Mouse (Mus musculus) urinary bladder, postnatal 36 days (tissue): ENCODE data around the gene Pdlim7.

Source experiments
- DNase-seq, 2 experiments: peaks; one replicate each; pipeline ENCODE4 v3.0.0; 2022; ENCODE audit warnings: low spot score in 2 of 2, mixed read lengths in 1 of 2

The Pdlim7 gene

DNA sequence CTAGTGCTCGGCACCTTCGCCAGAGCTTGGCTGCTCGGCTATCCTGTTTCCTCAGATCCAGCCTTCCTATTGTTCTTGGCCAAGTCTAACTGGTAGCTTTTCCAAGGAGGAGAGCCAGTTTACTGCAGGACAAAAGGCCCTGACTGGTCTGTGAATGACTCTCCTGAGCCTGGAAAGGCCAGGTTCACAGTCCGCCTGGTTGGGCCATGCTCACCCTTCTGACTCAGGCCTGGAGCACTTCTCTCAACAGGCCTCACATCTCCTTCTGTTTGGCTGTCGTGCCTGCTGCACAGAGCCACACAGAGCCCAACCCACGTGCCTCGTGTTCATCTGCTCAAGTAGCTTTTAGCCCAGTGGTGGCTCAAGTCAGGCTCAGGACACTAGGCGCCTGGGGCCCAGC lies 9.3 kb upstream of the Pdlim7 start:
- no peak for DNase-seq

DNA sequence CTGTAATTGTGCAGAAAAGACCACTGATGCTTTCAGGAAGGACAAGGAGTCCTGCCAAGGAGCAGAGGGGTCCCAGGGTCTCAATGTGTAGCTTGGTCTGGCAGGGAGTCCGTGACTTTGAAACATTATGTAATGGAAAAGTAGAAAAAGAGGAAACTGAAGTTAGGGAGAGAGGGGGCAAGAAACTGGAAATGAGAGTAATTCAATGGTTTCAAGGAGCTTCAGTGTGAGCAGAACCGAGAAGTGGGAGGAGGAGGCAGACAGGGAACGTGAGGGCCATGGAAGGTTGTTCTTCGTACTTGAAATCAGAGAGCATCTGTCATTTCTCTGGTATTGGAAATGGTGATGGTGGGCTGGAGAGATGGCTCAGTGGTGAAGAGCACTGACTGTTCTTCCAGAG lies 6.1 kb upstream of the Pdlim7 start:
- DNase-seq, result no peak

DNA sequence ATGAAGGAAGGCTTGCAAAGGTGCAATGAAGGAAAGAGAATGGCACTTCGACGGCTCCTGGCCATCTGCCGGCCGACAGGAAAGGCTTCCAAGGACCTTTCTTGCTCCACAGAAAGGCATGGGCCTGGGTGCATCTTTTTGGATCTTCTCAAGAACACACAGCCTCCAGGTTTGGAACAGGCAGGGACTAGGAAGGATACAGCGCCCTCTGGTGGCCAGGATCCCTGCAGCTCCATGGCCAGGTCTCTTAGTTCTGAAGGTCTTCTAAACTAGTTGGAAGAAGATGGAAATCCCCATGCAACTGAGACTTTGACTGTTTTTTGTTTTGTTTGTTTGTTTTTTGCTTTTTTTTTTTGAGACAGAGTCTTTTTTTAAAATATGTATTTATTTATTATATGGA lies 3.5 kb upstream of the Pdlim7 start:
- DNase-seq, result peak; percentile 75 to 86

DNA sequence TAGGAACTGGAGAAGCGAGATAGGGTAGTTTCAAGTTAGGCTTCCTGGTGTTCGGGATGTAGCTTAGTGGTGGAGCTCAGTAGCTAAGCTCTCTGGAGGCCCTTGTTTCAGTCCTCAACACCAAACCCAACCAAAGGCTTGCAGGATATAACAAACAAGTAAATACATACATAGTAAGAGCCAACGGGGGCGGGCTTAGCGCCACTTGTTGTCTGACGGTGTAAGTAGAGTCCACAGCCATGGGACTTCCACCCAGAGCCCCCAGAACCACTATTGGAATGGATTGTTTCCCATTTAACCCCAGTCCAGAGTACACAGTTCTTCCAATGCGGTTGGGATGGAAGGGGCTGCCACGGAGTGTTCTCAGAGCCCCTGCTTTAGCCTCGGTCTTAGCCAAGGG lies 352 bp upstream of the Pdlim7 start:
- no peak for DNase-seq

DNA sequence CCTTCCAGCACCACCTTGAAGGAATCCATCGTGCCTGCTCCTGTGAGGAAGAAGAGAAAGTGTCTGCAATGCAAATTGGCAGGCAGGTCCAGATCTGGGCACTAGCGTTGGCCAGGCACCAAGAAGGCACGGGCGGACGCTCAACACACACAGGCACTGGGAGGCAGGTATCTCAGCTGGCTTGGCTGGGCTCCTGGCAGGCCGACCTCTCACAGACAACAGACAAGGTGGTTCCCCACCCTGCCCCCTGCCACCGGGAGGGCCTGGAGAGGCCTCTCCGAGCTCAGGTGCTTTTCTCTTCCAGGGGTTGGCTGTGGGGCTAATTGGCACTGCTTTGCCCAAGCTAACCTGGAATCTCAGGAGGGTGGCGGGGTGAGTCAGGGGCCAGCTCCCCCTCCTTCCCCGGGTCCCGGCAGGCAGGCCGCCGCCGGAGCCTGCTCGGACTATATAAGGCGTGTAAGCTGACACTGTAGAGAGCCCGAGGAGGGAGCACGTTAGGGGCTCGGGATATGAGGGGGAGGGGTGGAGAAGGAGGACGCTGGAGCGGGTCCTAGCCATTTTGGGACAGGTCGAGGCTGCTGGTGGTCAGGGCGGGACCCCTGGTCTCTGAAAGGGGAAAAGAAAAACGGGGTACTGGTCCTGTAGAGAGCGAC lies 971 bp downstream of the Pdlim7 start:
- DNase-seq, result peak; percentile 56 to 62

DNA sequence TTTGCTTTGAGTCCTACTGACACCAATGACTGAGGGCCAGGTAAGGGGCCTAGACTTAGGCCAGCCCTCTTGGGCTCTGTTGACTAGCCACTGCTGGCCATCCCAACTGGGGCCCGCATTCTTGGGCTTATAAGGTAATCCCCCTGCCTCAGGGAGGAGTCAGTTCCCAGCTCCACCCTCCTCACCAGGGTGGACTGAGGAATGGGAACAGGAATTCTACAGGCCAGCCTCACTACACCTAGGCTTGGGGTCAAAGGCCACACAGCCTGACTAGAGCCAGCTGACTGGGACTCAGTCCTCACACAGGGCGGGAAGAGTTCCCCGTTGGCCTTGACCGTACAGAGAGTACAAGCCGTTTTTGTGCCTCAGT lies 2.0 kb downstream of the Pdlim7 start:
- no peak for DNase-seq

DNA sequence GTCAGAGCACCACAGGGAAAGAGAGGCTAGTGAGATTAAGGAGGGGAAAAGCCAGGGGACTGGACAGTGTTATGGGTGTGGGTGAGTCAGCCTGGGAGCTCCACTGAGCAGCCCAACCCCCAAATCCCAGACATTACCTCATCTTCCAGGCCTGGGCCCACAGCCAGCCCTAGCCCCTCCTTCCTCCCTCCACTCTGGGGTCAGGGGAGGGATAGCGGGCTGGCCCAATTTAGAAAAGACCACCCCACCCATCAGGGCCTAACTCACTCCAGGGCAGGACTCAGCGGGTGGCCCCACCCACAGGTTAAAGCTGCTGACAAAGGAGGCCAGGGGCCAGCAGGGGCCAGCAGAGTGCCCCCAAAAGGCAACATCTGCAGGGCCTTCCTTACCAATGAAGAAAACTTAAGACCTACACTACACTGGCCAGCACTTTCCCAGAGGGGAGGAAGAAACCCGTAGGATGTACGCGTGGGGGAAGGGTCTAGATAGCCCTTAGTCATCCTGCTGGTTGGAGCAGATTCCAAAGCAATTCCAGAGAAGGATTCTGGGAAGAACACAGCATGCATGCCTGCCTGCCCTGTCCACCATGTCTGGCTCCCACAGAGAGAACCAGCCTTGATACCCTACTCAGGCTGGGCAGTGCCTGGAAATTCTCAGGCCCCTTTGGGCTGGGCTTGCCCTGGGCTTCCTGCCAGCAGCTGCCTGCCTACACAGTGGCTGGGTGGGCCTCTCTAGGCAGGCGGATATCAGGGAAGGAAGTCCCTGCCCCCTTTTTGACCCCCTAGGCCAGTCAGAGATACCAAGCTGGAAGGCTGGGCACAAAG lies 2.6 kb downstream of the Pdlim7 start:
- peak; percentile 66 to 86 for DNase-seq

DNA sequence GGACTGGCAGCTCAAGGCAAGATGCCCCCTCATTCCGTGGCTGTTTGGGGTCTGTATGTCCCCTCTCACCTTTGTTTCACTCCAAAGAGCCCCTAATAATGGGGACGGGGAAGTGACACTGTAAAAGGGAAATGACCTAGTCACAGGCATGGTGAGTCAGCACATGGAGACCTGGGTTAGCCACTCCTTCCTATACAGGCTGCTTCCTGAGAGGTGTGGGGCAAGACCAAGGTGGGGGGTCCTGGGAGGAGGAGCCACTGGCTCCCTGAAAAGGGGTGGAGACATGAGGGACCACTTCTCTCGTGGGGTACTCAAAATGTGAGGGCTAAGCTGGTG lies 3.2 kb downstream of the Pdlim7 start:
- peak in 1 of 2 experiments; percentile 19 for DNase-seq

DNA sequence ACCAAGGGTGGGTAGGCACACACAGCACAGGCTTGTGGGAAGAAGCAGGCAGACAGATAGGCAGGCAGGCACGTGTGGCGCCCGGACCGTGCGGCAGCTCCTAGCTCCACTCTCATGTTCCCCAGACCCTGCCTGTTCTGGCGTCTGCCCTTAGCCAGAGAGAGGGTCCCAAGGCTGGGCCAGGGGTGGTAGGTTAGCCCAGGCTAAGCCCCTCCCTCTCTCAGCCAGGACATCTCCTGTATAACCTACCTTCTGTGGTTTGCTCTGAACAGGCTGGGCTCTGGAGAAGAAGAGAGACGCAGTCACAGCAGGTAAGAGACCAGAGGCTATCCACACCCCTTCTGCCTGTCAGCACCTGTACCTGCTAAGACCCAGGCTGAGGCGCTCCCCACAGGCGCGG lies 4.9 kb downstream of the Pdlim7 start:
- DNase-seq, result no peak

DNA sequence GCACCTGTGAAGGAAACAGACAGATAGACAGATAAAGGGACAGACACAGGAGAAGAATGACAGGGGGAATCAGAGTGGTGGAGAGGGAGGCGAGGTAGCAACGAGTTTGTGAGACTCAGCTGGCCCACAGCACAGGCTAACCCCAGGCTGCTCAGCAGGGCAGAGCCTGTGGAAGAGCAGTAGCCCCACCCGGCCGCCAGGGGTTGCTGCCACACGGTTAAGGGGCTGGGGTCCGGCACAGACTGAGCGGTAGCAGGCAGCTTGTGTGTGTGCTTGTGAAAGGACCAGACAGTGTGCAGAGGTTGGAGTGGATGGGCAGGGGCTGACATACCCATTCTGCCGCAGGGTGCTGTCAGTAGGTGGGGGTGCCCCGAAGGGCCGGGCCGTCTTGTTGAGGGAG lies 5.6 kb downstream of the Pdlim7 start:
- no peak for DNase-seq

DNA sequence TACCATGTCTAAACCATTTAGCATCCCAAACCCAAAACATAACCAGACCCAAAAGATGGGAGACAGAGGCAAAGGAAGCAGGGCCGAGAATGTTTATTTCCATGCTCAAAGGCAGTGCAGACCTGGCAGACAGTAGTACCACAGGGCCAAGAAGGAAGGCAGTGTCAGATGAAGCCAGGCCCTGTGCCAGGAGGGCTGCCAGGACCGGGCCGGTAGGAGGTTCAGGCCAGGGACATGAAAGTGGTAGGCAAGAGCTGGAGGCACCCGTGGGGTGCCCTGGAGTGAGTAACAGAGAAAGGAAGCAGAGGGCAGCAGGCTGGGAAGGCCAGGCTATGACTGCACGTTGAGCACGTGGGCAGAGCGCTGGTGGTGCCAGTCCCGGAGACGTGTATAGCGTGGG lies 6.8 kb downstream of the Pdlim7 start:
- peak in 1 of 2 experiments; percentile 42 for DNase-seq

DNA sequence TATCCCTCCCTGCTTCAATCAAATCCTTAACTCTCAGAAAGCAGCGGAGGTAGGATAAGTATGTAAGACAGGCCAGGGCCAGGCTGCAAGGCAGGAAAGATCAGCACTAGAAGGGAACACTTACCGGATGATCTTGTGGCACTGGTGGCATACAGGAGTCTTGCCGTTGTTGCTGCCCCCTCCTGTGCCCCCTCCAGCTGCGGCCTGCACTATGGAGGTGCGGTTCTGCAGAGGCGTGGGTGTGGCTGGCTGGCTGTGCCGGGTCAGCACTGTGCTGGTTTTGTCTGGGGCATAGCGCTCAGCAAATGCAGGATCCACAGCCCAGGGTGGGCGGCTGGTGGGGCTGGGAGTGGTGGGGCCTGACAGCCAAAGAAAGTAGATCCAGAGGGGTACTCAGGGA lies 7.7 kb downstream of the Pdlim7 start:
- DNase-seq, result no peak

DNA sequence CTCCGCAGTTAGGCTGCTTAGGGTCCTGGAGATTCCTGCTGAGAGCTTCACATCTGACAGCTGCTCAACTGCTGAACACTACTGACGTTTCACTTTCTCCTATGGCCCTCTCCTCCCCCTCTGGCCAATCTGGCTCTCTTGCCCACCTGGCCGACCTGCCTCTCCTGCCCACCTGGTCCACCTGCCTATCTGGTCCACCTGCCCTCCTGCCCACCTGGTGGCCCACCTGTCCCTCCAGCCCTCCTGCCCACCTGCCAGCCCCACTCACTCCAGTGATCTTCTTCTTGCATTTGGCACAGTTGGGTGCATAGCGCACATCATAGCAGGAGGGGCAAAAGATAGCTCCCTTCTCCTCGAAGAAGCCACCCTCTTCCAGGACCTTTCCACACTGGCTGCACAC lies 9.1 kb downstream of the Pdlim7 start:
- DNase-seq, result no peak

DNA sequence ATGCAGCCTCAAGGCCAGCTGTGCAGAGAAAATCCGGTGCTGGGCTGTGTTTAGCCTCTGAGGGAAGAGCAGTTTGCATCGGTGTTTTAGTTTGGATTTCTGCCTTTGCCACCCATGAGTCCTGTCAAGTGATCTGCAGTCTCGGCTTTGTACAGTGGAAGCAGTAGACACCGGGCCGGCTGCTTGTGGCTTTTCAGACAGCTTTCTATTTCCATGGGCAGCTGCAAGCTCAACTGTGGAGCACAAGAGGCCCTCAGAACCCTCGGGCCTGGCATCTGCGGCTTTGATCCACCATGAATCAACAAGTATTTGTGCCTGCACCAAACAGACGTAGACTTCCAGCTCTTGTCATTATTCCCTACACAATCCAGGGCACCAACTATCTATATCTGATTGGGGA lies 11.1 kb downstream of the Pdlim7 start:
- DNase-seq, result no peak

DNA sequence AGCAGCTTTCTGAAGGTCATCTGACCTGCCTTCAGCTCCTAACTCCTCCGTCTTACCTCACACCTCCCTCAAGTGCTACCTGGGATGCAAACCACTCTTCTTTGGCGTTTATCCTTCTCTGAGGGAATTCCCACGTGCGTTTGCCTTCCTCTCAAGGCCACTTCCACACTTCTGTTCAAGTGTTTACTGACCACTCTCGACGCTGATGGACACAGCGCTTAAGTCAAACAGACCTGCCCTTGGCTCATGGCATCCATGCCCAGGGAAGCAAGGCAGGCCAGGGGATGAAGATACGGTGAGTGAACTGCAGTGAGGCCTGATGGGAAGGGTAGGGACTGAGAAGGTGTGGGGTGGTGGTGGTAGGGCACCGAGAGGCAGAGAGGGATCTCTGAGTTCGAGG lies 12.9 kb downstream of the Pdlim7 start:
- no peak for DNase-seq

DNA sequence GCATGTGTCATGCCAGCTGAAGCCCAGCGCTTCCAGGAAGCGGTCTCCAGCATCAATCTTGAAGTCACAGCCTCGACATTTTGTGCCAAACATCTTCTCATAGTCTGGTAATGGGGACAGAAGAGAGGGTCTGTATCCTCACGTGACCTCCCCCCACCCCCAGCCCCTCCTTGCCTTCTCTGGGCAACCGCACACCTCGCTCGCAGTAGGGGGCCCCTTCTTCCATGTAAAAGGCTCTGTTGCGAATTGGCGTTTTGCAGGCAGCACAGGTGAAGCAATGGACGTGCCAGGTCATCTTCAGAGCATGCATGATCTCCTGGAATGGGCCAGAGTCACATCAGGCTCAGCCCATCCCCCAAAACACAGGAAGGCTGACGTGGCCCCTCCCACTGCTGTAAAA lies 14.6 kb downstream of the Pdlim7 start:
- DNase-seq, result no peak

DNA sequence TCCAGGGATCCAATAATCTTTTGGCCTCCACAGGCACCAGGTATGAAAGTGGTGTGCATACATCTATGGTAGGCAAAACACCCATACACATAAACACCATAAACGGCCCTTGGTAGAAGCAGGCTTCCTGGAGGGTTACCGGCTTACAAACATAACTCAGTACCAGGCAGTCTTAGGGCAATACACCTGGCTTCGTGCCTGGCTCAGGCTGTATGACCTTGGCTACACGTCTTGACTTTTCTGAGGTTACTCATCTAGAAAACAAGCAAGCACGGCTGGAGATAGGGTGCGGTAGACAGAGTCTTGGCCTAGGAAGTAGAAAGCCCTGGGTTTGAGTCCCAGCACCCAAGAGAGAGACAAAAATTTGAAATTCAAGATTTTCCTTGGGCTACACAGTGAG lies 16.8 kb downstream of the Pdlim7 start:
- no peak for DNase-seq

DNA sequence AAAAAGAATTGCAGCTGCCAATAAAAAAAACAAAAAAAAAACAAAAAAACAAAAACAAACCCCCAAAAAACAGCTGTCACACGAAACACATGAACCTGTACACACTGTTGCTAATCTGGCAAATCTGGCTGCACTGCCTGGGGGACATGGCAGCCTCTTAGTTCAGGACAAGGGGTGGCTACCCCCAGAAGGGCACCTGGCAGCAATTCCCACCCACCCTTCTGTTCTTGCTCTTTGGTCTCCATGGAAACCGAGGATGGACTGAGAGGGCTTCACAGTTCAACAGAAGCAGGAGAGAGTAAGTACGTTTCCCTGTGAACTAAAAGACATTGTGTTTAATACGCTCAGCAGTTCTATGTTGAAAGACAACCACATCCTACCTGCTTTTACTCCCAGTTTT lies 17.8 kb downstream of the Pdlim7 start:
- no peak for DNase-seq

DNA sequence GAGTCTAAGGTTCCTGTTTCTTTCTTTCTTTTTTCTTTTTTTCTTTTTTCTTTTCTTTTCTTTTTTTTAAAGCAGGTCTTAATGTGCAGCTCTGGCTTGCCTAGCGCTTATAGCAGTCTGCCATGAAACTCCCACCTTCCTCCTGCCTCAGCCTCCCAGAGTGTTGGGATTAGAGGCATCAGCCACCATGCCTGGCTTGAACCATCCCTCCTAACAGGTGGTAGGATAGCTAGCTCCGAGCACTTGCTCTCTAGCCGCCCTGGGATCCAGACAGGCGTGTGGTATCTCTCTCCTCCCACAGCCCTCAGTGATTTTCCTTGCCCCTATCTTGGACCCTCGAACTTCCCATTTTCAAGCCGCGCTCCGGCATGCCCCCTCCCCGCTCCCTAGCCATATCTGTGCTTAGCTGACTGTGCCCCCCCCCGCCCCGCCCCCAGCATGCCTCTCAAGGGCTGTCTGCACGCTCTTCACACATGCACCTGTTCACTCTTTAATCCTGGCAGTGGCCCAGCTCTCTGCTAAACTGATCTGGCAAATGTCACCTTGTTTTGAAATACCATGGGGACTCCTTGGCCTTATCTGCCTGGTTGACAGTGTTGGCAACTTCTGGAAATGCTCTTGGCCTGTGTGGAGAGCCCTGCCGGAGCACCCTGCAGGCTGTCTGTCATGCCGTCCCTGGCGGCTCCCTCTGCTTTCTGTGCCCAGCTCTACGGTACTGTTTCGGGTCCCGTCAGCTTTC lies 18.4 kb downstream of the Pdlim7 start:
- DNase-seq, result no peak

DNA sequence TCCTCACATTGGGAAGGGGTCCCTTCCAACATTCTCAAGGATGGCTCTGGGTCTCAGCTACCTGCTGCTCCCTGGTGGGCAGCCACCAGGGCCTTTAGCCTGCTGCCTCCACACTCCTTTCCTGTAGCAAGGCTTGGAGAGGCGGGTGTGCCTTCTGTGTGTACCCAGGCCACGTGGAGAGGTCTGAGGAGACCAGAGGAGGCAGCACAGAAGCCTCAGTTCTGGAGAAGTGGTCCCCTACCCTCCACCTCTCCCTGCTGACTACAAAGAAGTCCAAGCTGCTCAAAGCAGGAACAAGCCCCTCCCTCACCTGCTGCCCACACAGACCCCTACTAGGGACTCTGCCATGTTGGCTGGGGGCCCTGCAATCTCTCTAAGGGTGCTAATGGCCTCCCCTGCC lies 19.2 kb downstream of the Pdlim7 start:
- no peak for DNase-seq

DNA sequence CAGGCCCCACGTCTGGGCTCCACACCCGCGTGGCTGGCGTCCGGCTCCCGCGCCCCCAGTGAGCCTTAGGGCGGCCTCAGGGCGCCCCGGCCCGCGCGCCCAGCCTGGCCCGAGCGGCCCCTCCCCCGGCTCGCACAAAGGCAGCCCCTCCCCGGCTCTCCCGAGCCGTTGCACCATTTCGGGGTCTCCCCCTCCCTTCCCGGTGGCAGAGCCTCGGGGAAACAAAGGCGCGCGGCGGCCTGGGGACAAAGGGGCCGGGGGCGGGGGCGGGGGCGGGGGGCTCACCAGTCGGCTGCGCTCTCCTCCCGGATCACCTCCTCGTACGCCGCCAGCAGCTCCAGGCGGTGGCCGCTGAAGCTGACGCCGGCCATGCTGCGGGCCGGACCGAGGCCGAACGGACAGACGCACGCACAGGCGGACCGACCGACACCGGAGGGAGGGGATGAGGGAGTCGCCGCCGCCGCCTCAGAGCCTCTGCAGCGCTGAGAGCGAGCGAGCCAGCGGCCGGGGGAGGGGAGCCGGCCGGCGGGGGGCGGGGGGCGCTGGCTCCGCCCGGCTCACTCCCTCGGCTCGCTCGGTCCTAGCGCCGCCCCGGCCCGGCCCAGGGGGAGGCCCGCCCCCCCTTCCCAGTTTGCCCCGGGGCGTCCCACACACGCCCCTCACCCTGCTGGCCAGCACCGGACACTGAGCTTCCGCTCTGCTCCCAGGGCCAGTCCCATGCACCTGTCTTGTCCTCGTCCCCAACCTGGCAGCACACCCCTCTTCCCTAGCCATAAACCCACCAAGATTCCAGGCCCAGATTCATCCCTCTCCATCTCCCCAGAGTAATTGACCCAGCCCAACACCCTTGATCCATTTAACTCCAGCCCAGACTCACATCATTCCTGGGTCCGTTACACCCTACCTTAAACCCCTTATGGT lies 25.6 kb downstream of the Pdlim7 start, which contains the start of gene Dbn1:
TSS of gene Dbn1 (minus strand) at position 534 of the 921 bp plus-strand sequence.
- no peak for DNase-seq
